Mouse (Mus musculus) kidney, postnatal 0 days (tissue): ENCODE data around the gene Iqsec1. TPM values are rescaled to one million over a fixed set of nuclear protein-coding genes. Genes with fewer than 3 reads are reported as not detected.

Experiments
- ATAC-seq: fragments of 200-750 bp; cut with Nextera tagmentation; replicated peaks from 2 replicates; pipeline ENCODE4 v1.8.0; 2017; ENCODE audit warnings: low read depth, moderate number of reproducible peaks, moderate TSS enrichment, moderate library complexity; ENCODE audit not compliant: low FRiP score
- DNase-seq: peaks from one replicate; pipeline ENCODE4 v3.0.0-alpha.2; 2016; ENCODE audit warnings: low spot score
- H3K27ac ChIP-seq: fragments of 300-500 bp; sonication (generic); 2 replicates; pipeline ENCODE4 v1.5.1; 2014; ENCODE audit warnings: mild to moderate bottlenecking
- H3K27me3 ChIP-seq: fragments of 300-500 bp; sonication (generic); 2 replicates; pipeline ENCODE4 v1.6.1; 2014; ENCODE audit warnings: low read length, mixed read lengths; ENCODE audit not compliant: insufficient read depth
- H3K36me3 ChIP-seq: fragments of 300-500 bp; sonication (generic); 2 replicates; pipeline ENCODE4 v1.6.1; 2014; ENCODE audit warnings: low read length, mixed read lengths; ENCODE audit not compliant: insufficient read depth
- H3K4me1 ChIP-seq: fragments of 300-500 bp; sonication (generic); replicated peaks from 2 replicates; pipeline ENCODE4 v1.6.1; 2014; ENCODE audit warnings: antibody characterized with exemption, low read length, mixed read lengths; ENCODE audit not compliant: insufficient read depth
- H3K4me2 ChIP-seq: fragments of 300-500 bp; sonication (generic); 2 replicates; pipeline ENCODE4 v1.6.1; 2014; ENCODE audit warnings: mild to moderate bottlenecking, low read length, moderate library complexity, mixed read lengths
- H3K4me3 ChIP-seq: fragments of 300-500 bp; sonication (generic); replicated peaks from 2 replicates; pipeline ENCODE4 v1.5.1; 2014; ENCODE audit warnings: low read depth, low read length
- H3K9ac ChIP-seq: fragments of 300-500 bp; sonication (generic); 2 replicates; pipeline ENCODE4 v1.6.1; 2014; ENCODE audit warnings: low read depth, low read length
- H3K9me3 ChIP-seq: fragments of 300-500 bp; sonication (generic); replicated peaks from 2 replicates; pipeline ENCODE4 v1.6.1; 2016; ENCODE audit warnings: low read length, inconsistent platforms, mixed read lengths
- CTCF ChIP-seq: IDR thresholded peaks from 2 replicates; pipeline ENCODE4 v1.5.1; 2016; ENCODE audit warnings: antibody characterized with exemption, low read depth, mild to moderate bottlenecking, moderate library complexity
- WGBS: fragments of 180-500 bp; shearing (Covaris S2); extraction: QIAGEN DNeasy Blood & Tissue Kit; methylation state at CpG from one replicate; pipeline ENCODE4 v1.1.7; 2014; 5-methylcytosine and 5-hydroxymethylcytosine counted together
- polyA plus RNA-seq: library from polyadenylated mRNA; unstranded; fragments of >200 nt; fragmentation: Nextera tagmentation; extraction: Ambion mirVana; gene quantifications from 2 replicates; pipeline ENCODE4 v1.2.1, GENCODE M21; 2015

Gene Iqsec1
- polyA plus RNA-seq, 1 experiment from 2014 or later: 12.3 TPM

- Histone ChIP-seq H3K27ac (no peak overlapping the region), H3K36me3 (no peaks in the 10 kb centered on the region), H3K4me3 (no peak overlapping the region), H3K9ac (no peak overlapping the region), H3K9me3 (no peaks in the 10 kb centered on the region), H3K27me3 (no peaks in the 10 kb centered on the region), H3K4me2 (no peak overlapping the region), H3K4me1 (peaks cover 8% of the 10 kb centered on the region; the same call in 1 of the 2 replicates)
- ATAC-seq: no peak
- TF ChIP-seq CTCF: 0 out of 2 replicates have a peak, but pooled peaks have one; percentile 26
- WGBS: 80% methylated on average over 7 of the region's 7 CpGs
- no peak for DNase-seq
These were observed 363.1 kb downstream of the Iqsec1 start for GRCm38 (mm10) chr6:90625207-90625994.

GRCm38 (mm10) chr6:90624733-90625132 is 363.8 kb downstream of the Iqsec1 start:
- H3K9me3 ChIP-seq: no peaks in the 10 kb centered on the region
- no peaks in the 10 kb centered on the region for H3K27me3 ChIP-seq
- H3K36me3 ChIP-seq: no peaks in the 10 kb centered on the region
- no peak overlapping the region for H3K9ac ChIP-seq
- DNase-seq (no peak), ATAC-seq (no peak)
- H3K4me3 ChIP-seq: no peak overlapping the region
- whole genome bisulfite sequencing: 67% methylated on average over 11 of the region's 11 CpGs
- no peak for TF ChIP-seq CTCF
- H3K27ac ChIP-seq: no peak overlapping the region
- H3K4me1 ChIP-seq: peaks cover 11% of the 10 kb centered on the region
- no peak overlapping the region for H3K4me2 ChIP-seq

- no peak overlapping the region for H3K9ac ChIP-seq
- no peak overlapping the region for H3K27ac ChIP-seq
- 76% methylated on average over 6 of the region's 6 CpGs for WGBS
- ATAC-seq (no peak), DNase-seq (no peak)
- H3K9me3 ChIP-seq: no peaks in the 10 kb centered on the region
- peaks cover 16% of the 10 kb centered on the region for H3K4me1 ChIP-seq
- no peaks in the 10 kb centered on the region for H3K36me3 ChIP-seq
- no peak for TF ChIP-seq CTCF
- H3K4me2 ChIP-seq: no peak overlapping the region
- H3K27me3 ChIP-seq: no peaks in the 10 kb centered on the region
- H3K4me3 ChIP-seq: no peak overlapping the region
These were observed 364.3 kb downstream of the Iqsec1 start for GRCm38 (mm10) chr6:90624184-90624583.

GRCm38 (mm10) chr6:90623456-90623836 is 365.0 kb downstream of the Iqsec1 start:
- no peak overlapping the region for H3K27ac ChIP-seq
- no peaks in the 10 kb centered on the region for H3K27me3 ChIP-seq
- no peak overlapping the region for H3K9ac ChIP-seq
- no peaks in the 10 kb centered on the region for H3K9me3 ChIP-seq
- DNase-seq: no peak
- TF ChIP-seq CTCF: no peak
- ATAC-seq: no peak
- H3K4me3 ChIP-seq: no peak overlapping the region
- H3K4me1 ChIP-seq: peaks cover 23% of the 10 kb centered on the region
- no peak overlapping the region for H3K4me2 ChIP-seq
- 88% methylated on average over 5 of the region's 5 CpGs for WGBS
- no peaks in the 10 kb centered on the region for H3K36me3 ChIP-seq

- 0 out of 2 replicates have a peak overlapping the region, but pooled peaks have one; percentile 13 for H3K9ac ChIP-seq
- H3K27ac ChIP-seq: no peak overlapping the region
- peaks cover 26% of the 10 kb centered on the region for H3K4me1 ChIP-seq
- ATAC-seq (no peak), DNase-seq (peak; percentile 20)
- H3K9me3 ChIP-seq: no peaks in the 10 kb centered on the region
- 45% methylated on average over 11 of the region's 11 CpGs for WGBS
- no peak overlapping the region for H3K4me3 ChIP-seq
- H3K27me3 ChIP-seq: no peaks in the 10 kb centered on the region
- no peaks in the 10 kb centered on the region for H3K36me3 ChIP-seq
- no peak for TF ChIP-seq CTCF
- H3K4me2 ChIP-seq: no peak overlapping the region
These were observed 365.6 kb downstream of the Iqsec1 start for GRCm38 (mm10) chr6:90622758-90623455.

GRCm38 (mm10) chr6:90621584-90621890 is 366.9 kb downstream of the Iqsec1 start:
- Histone ChIP-seq H3K27ac (peak overlapping the region; percentile 72), H3K4me3 (no peak overlapping the region), H3K36me3 (no peaks in the 10 kb centered on the region), H3K27me3 (no peaks in the 10 kb centered on the region), H3K9ac (no peak overlapping the region), H3K4me2 (no peak overlapping the region), H3K4me1 (peaks cover 26% of the 10 kb centered on the region), H3K9me3 (no peaks in the 10 kb centered on the region)
- DNase-seq (no peak), ATAC-seq (no peak; the same call in 1 of the 2 replicates)
- WGBS: 34% methylated on average over 6 of the region's 6 CpGs
- TF ChIP-seq CTCF: no peak
